9 mouse cellular contexts compared by ENCODE assay signal in the genomic region with DNA sequence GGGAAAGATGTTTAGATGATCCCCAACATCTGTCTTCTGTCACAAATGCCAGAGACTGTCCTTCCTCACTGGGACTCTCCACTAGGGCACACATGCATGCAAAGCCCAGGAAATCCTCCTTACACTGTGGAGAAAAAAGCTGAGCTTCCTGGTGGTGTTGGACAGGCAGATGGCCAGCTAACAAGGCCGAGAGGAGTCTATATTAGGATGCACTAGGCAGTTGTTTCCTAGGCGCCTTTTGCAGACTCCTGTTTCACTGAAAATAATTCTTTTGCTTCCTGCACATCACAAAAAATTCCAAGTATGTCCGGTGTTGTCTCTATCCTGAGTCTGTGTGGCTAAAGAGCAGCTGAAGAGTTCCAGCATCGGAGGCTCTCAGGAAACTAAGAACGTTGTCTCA. TPM values are rescaled to one million over a fixed set of nuclear protein-coding genes. Genes with fewer than 3 reads are reported as not detected.
A peak's percentile ranks its signal among the peaks of the same experiment; 100 is the strongest.
DNase-seq lines count a peak whose midpoint lies in the region; ATAC-seq and TF ChIP-seq lines count a peak whose summit lies in the region.
"Had no signal": no experiment of that assay in that cellular context is flagged by ENCODE, and none has a peak within 500 bp of the region (broad histone marks: within the 10 kb centered on the region; RNA-seq: fewer than 3 reads in every experiment).

No protein-coding gene starts in this region.

- intact Hi-C loops in left cerebral cortex, adult 2 months (cut with DNase I) = loop anchor here (2.0 kb wide), 1 partner anchor 22 kb away; a partner anchor contains a TSS
- intact Hi-C loops in left cerebral cortex, postnatal 14 days (cut with DNase I) = no loop called here

- ATAC-seq in embryonic facial prominence, embryonic 12.5 days (ENCODE audit: insufficient number of reproducible peaks, insufficient read depth, low FRiP score, low TSS enrichment) = no peak
- 0 out of 2 replicates have a peak, but pooled peaks have one; percentile 30 for ATAC-seq in heart, postnatal 0 days (ENCODE audit: insufficient read depth, low read depth)

- H3K4me2 ChIP-seq in embryonic facial prominence, embryonic 12.5 days (replicated peaks) = no peak overlapping the region
- 0 out of 2 replicates have a peak overlapping the region, but pooled peaks have one; percentile 14 for H3K4me2 ChIP-seq in heart, postnatal 0 days (ENCODE audit: low read depth, low read length)

- no peaks in the 10 kb centered on the region for H3K9me3 ChIP-seq in embryonic facial prominence, embryonic 12.5 days
- no peaks in the 10 kb centered on the region for H3K9me3 ChIP-seq in heart, postnatal 0 days (replicated peaks; ENCODE audit: control insufficient read depth, low read length)

- peak; percentile 8 for TF ChIP-seq CTCF in left cerebral cortex, adult 2 months (IDR thresholded peaks at IDR 0.05)
- TF ChIP-seq CTCF in heart, postnatal 0 days (IDR thresholded peaks at IDR 0.05; ENCODE audit: low read depth) = no peak

- no peak for TF ChIP-seq EP300 in heart, postnatal 0 days (IDR thresholded peaks at IDR 0.05; ENCODE audit: low read depth)

- no peaks in the 10 kb centered on the region for H3K27me3 ChIP-seq in embryonic facial prominence, embryonic 12.5 days
- H3K27me3 ChIP-seq in heart, postnatal 0 days (ENCODE audit: control insufficient read depth, insufficient read depth, low read length) = no peaks in the 10 kb centered on the region

- H3K4me3 ChIP-seq in left cerebral cortex, adult 2 months = no peak overlapping the region
- no peak overlapping the region for H3K4me3 ChIP-seq in embryonic facial prominence, embryonic 12.5 days
- H3K4me3 ChIP-seq in heart, postnatal 0 days (ENCODE audit: low read depth, low read length) = no peak overlapping the region

- no peaks in the 10 kb centered on the region for H3K36me3 ChIP-seq in embryonic facial prominence, embryonic 12.5 days
- H3K36me3 ChIP-seq in heart, postnatal 0 days (replicated peaks; ENCODE audit: control insufficient read depth, insufficient read depth, low read length) = no peaks in the 10 kb centered on the region

- no peak for DNase-seq in left cerebral cortex, adult 2 months (ENCODE audit: extremely low spot score in 1 of 2, low spot score in 2 of 2)
- no peak for DNase-seq in left cerebral cortex, postnatal 14 days (ENCODE audit: low spot score in 2 of 2)
- DNase-seq in heart, postnatal 0 days (ENCODE audit: low spot score) = peak; percentile 22
- peak; percentile 39 to 44 for DNase-seq in kidney, postnatal 25 days
- DNase-seq in urinary bladder, adult 2 months (ENCODE audit: low spot score) = no peak
- no peak for DNase-seq in thymus, postnatal 0 days (ENCODE audit: low spot score)
- no peak for DNase-seq in cerebellum, postnatal 14 days
- DNase-seq: layer of hippocampus, postnatal 36 days had no signal

- WGBS in embryonic facial prominence, embryonic 12.5 days = 45% methylated on average over 5 of the region's 5 CpGs
- WGBS in heart, postnatal 0 days = 22% methylated on average over 5 of the region's 5 CpGs

- H3K27ac ChIP-seq in left cerebral cortex, adult 2 months = peak overlapping the region; percentile 84; the same call in 1 of the 2 replicates
- peak overlapping the region; percentile 81 for H3K27ac ChIP-seq in embryonic facial prominence, embryonic 12.5 days
- peak overlapping the region; percentile 57 for H3K27ac ChIP-seq in heart, postnatal 0 days (ENCODE audit: low read depth)

- no peak overlapping the region for H3K9ac ChIP-seq in embryonic facial prominence, embryonic 12.5 days
- H3K9ac ChIP-seq in heart, postnatal 0 days (replicated peaks; ENCODE audit: low read depth, low read length) = 0 out of 2 replicates have a peak overlapping the region, but pooled peaks have one; percentile 23

- H3K4me1 ChIP-seq in embryonic facial prominence, embryonic 12.5 days = peaks cover 49% of the 10 kb centered on the region
- peaks cover 24% of the 10 kb centered on the region for H3K4me1 ChIP-seq in heart, postnatal 0 days (ENCODE audit: control insufficient read depth, insufficient read depth)

RNA-seq across cellular contexts. Expression of a gene that starts 3.8 kb away (rescaled TPM):
- 1 to 10 TPM; 1.5 TPM for total RNA-seq in left cerebral cortex, adult 2 months (2021)
- total RNA-seq in left cerebral cortex, postnatal 14 days (2021) = 1 to 10 TPM; 2.2 to 3.2 TPM
- polyA plus RNA-seq in embryonic facial prominence, embryonic 12.5 days (2016; fragmentation: Nextera tagmentation; extraction: Ambion mirVana) = 3.0 and 4.4 TPM in 2 replicates
- not detected in 2 replicates for total RNA-seq in heart, postnatal 0 days (2014; rRNA removed; ENCODE audit: low replicate concordance)
- polyA plus RNA-seq in heart, postnatal 0 days (2015; fragmentation: Nextera tagmentation; extraction: Ambion mirVana) = 0.75 and 1.1 TPM in 2 replicates
- polyA plus RNA-seq in urinary bladder, adult 2 months (2012; rRNA removed) = 0.27 and 0.39 TPM in 2 replicates
- 1.9 TPM in 2 replicates for polyA plus RNA-seq in thymus, postnatal 0 days (2015; fragmentation: Nextera tagmentation; extraction: Ambion mirVana)

RNA-seq across cellular contexts. Expression of a gene that starts 22.3 kb away (rescaled TPM):
- total RNA-seq in left cerebral cortex, adult 2 months (2021) = 100 to 1,000 TPM; 286 to 295 TPM
- total RNA-seq in left cerebral cortex, postnatal 14 days (2021) = 100 to 1,000 TPM; 212 to 216 TPM
- polyA plus RNA-seq in embryonic facial prominence, embryonic 12.5 days (2016; fragmentation: Nextera tagmentation; extraction: Ambion mirVana) = 77.0 and 79.1 TPM in 2 replicates
- 110 and 149 TPM in 2 replicates for total RNA-seq in heart, postnatal 0 days (2014; rRNA removed; ENCODE audit: low replicate concordance)
- 57.1 and 57.7 TPM in 2 replicates for polyA plus RNA-seq in heart, postnatal 0 days (2015; fragmentation: Nextera tagmentation; extraction: Ambion mirVana)
- polyA plus RNA-seq in urinary bladder, adult 2 months (2012; rRNA removed) = 63.7 and 67.4 TPM in 2 replicates
- polyA plus RNA-seq in thymus, postnatal 0 days (2015; fragmentation: Nextera tagmentation; extraction: Ambion mirVana) = 67.5 and 68.1 TPM in 2 replicates

RNA-seq across cellular contexts. Expression of a gene that starts 50.2 kb away (rescaled TPM):
- total RNA-seq in left cerebral cortex, adult 2 months (2021) = 10 to 100 TPM; 12.9 to 20.2 TPM
- 10 to 100 TPM; 14.8 to 15.6 TPM for total RNA-seq in left cerebral cortex, postnatal 14 days (2021)
- 213 and 231 TPM in 2 replicates for polyA plus RNA-seq in embryonic facial prominence, embryonic 12.5 days (2016; fragmentation: Nextera tagmentation; extraction: Ambion mirVana)
- 19.8 and 20.9 TPM in 2 replicates for total RNA-seq in heart, postnatal 0 days (2014; rRNA removed; ENCODE audit: low replicate concordance)
- 54.1 and 60.7 TPM in 2 replicates for polyA plus RNA-seq in heart, postnatal 0 days (2015; fragmentation: Nextera tagmentation; extraction: Ambion mirVana)
- polyA plus RNA-seq in urinary bladder, adult 2 months (2012; rRNA removed) = 39.2 and 43.9 TPM in 2 replicates
- 316 and 327 TPM in 2 replicates for polyA plus RNA-seq in thymus, postnatal 0 days (2015; fragmentation: Nextera tagmentation; extraction: Ambion mirVana)

RNA-seq across cellular contexts. Expression of a gene that starts 52.1 kb away (rescaled TPM):
- total RNA-seq in left cerebral cortex, adult 2 months (2021) = 10 to 100 TPM; 20.5 to 21.6 TPM
- 10 to 100 TPM; 20.0 to 20.7 TPM for total RNA-seq in left cerebral cortex, postnatal 14 days (2021)
- 28.9 and 29.5 TPM in 2 replicates for polyA plus RNA-seq in embryonic facial prominence, embryonic 12.5 days (2016; fragmentation: Nextera tagmentation; extraction: Ambion mirVana)
- total RNA-seq in heart, postnatal 0 days (2014; rRNA removed; ENCODE audit: low replicate concordance) = 2.5 and 4.2 TPM in 2 replicates
- 31.7 and 32.0 TPM in 2 replicates for polyA plus RNA-seq in heart, postnatal 0 days (2015; fragmentation: Nextera tagmentation; extraction: Ambion mirVana)
- 39.5 and 46.3 TPM in 2 replicates for polyA plus RNA-seq in urinary bladder, adult 2 months (2012; rRNA removed)
- 38.2 and 43.5 TPM in 2 replicates for polyA plus RNA-seq in thymus, postnatal 0 days (2015; fragmentation: Nextera tagmentation; extraction: Ambion mirVana)

RNA-seq across cellular contexts. Expression of a gene that starts 58.0 kb away (rescaled TPM):
- total RNA-seq in left cerebral cortex, adult 2 months (2021) = 100 to 1,000 TPM; 517 to 522 TPM
- 100 to 1,000 TPM; 484 to 496 TPM for total RNA-seq in left cerebral cortex, postnatal 14 days (2021)
- polyA plus RNA-seq in embryonic facial prominence, embryonic 12.5 days (2016; fragmentation: Nextera tagmentation; extraction: Ambion mirVana) = 1,066 and 1,135 TPM in 2 replicates
- total RNA-seq in heart, postnatal 0 days (2014; rRNA removed; ENCODE audit: low replicate concordance) = 667 and 760 TPM in 2 replicates
- 537 and 545 TPM in 2 replicates for polyA plus RNA-seq in heart, postnatal 0 days (2015; fragmentation: Nextera tagmentation; extraction: Ambion mirVana)
- 1,255 and 1,379 TPM in 2 replicates for polyA plus RNA-seq in urinary bladder, adult 2 months (2012; rRNA removed)
- polyA plus RNA-seq in thymus, postnatal 0 days (2015; fragmentation: Nextera tagmentation; extraction: Ambion mirVana) = 1,382 and 1,420 TPM in 2 replicates

Comparison
In these comparisons a context has a peak if more than half of its experiments do, and no peak if none do; other contexts are left out.
1. DNase-seq: peak in heart, postnatal 0 days (single experiment) and kidney, postnatal 25 days (2 of 2); none in left cerebral cortex, adult 2 months (0 of 2), left cerebral cortex, postnatal 14 days (0 of 2), urinary bladder, adult 2 months (single experiment), thymus, postnatal 0 days (single experiment) and cerebellum, postnatal 14 days (0 of 2).
2. Peak in every context shown above with its lines, with median percentiles within 50 percentile points of each other: H3K27ac ChIP-seq.